Mouse (Mus musculus) left cerebral cortex, postnatal 25 days (tissue): ENCODE measurements around the gene Six3. TPM values are rescaled to one million over a fixed set of nuclear protein-coding genes. Genes with fewer than 3 reads are reported as not detected.

ENCODE experiments used
- DNase-seq, 2 experiments: peaks; one replicate each; pipeline ENCODE4 v3.0.0; 2022; ENCODE audit warnings: low spot score in 2 of 2, mixed read lengths in 1 of 2
- intact Hi-C: fragments of 180-260 bp; cut with DNase I; formaldehyde crosslinking; loops from one replicate; pipeline ENCODE4 v1.15.1; 2025
- total RNA-seq, 2 experiments: library from RNA; stranded (reverse); gene quantifications; 2 replicates each; pipeline ENCODE4 v1.2.3; 2021

Gene Six3
- total RNA-seq, result 1 to 10 TPM in 1 of 2 experiments, under 1 TPM in 1; 0.89 to 8.4 TPM

- intact Hi-C loops, result no loop called here
- no peak for DNase-seq
These were observed at the start of gene Six3 for GRCm38 (mm10) chr17:85613266-85613860. TSS of gene Six3 (plus strand) at chr17:85613608.

- intact Hi-C loops, result no loop called here
- DNase-seq, result no peak
These were observed 49.3 kb upstream of the Six3 start for GRCm38 (mm10) chr17:85564107-85564506.

DNA sequence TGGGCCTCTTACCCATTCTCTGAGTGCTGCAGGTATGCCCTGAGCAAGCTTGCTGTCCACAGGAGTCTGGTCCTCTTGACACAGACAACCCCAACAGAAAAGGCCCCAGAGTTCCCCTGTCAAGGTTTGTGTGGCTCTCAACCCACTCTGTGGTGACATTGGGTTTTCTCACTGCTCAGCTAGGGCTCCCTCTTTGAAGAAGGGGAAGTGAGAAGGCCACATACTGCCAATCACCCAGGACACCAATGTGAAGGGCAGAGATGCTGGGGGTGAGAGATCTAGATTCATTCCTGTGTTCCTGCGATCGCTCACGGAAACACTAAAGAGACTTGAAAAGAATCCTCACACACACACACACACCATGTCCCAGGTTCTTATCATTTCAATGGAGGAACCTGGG lies 39.4 kb upstream of the Six3 start:
- intact Hi-C loops, result no loop called here
- DNase-seq, result no peak

DNA sequence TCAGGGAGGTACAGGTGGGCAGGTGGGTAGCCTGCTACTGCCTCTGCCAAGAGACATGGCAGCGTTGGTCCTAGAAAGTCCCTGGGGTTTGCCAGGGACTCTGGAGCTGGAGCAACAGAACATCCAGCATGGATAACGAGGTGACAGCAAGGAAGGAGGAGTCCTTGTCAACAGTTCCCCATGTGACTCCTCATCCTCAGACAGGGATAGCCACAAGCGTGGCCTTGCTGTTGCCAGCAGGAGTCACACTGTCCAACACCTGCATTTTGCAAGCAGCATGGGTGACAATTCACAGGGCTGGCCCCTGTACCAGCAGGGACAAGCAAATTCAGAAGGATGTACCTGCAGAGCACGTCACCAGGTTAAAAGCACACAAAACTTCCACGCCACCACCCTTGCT lies 35.1 kb upstream of the Six3 start:
- DNase-seq, result no peak
- intact Hi-C loops, result no loop called here

DNA sequence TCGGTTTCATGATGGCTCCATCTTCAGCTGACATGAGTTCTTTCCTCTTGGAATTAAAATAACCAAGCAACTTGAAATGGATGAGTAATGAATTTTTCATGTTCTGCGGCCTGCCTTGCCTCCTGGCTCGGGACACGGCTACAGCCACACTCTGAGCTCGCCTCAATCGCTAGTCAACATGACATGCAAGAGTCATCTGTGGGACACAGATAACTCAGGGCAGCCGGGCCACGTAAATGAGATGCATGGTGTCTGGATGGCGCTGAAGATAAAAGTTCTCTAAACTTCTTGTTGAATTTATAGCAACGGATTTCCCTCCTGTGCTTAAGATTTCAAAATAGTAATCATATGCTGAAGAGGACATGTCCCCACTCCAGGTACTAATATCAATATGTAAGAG lies 34.1 kb upstream of the Six3 start:
- intact Hi-C loops, result no loop called here
- DNase-seq, result no peak

GRCm38 (mm10) chr17:85580221-85580620 lies 33.2 kb upstream of the Six3 start:
- intact Hi-C loops, result no loop called here
- no peak for DNase-seq

DNA sequence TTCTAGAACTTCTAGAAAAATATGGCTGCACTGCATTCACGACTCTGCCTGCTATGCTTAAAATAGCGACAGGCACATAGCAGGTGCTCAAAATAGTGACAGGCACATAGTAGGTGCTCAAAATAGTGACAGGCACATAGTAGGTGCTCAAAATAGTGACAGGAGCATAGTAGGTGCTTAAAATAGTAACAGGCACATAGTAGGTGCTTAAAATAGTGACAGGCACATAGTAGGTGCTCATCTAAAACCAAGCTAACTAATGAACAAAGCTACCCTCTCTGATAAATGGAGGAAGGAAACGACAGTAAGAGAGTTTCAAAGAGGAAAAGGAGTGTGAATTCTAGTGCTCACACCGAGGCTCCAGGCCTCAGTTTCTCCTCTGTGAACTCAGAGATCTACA lies 29.2 kb upstream of the Six3 start:
- intact Hi-C loops, result no loop called here
- DNase-seq, result no peak

GRCm38 (mm10) chr17:85584573-85584972 lies 28.8 kb upstream of the Six3 start:
- intact Hi-C loops, result no loop called here
- DNase-seq, result no peak

- intact Hi-C loops, result no loop called here
- no peak for DNase-seq
These were observed 27.6 kb upstream of the Six3 start for GRCm38 (mm10) chr17:85585779-85586178.

DNA sequence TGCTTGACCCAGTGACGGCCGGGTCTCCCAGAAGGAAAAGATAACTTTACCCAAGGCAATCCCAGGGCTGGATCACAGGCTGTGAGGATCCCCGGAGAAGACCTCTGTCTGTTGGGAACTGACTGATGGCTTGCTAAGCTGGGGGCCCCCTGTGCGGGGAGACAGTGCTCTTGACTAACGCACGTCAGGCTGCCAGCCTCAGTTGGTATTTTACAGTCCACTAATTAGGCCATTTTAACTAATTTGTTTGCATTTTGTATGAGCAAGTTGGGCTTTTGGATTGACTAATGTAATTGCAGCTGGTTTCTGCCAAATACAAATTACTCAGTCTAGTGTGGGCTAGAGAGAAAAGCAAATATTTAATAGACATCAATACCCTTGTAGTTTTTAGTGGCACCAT lies 21.4 kb upstream of the Six3 start:
- no peak for DNase-seq
- intact Hi-C loops, result no loop called here

DNA sequence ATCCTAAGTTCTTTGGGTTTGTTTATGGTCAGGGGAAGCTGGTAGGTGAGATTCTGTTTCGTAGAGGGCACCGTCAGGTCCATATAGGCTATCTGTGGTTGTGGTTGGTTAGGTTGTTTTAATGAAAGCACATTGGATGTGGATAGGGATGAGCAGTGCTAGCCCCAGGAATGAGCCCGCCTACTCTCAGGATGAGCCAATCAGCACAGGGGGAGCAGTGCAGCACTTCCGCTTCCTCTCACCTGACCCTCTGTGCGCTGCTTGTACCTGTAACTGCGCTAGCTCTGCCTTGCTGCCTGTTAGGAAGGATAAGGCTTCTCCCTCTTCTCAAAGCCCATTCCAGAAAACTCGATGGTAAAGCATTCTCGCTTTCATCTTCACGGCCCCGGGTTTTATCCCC lies 17.6 kb upstream of the Six3 start:
- intact Hi-C loops, result no loop called here
- no peak for DNase-seq

DNA sequence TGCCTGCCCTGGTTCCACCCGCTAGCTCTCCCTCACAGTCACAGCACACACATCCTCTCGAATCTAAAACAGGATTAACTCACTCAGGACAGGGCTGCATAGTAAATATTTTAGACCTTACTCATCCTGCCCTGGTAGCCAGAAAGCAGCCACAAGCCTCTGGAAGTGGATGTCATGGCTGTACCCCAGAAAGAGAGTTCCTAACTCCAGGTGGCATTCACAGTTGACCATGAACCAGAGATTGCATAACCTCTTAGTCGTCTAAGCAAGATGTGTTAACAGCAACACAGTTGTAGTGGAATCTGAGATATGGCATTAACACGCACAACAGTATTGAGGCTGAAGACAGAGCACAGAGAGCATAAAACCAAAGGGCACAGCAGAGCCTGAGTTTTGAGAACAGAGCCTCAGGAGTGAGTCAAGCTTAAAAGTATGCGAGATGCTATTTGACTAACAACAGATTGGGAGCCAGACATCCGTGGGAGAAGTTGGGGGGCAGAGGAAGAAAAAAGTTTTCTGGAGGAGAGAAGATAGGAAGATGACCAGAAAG lies 17.0 kb upstream of the Six3 start:
- intact Hi-C loops, result no loop called here
- DNase-seq, result no peak

- no peak for DNase-seq
- intact Hi-C loops, result no loop called here
These were observed 13.9 kb upstream of the Six3 start for GRCm38 (mm10) chr17:85599520-85599919.

DNA sequence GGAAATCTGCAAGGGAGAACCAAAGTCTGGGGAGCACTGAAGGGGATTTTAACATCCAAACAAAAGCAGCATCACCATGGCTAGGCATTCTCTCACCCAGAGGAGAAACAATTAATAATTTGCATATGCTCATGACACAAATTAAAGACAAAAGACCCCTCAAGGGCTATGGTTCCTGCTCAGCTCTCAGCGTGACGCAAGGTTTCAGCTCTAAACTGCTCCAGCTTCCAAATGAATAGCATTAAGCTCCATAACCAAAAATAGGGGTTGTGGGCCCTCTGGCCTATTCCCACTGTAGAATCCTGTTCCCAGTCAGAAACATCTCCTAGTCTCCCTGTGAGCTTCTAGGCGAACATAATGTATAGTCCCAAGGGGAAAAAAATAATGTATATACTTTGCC lies 6.9 kb upstream of the Six3 start:
- intact Hi-C loops, result loop anchor here (1.0 to 5.0 kb wide), 3 partner anchors 81 to 191 kb away; partner anchors contain the start of gene Six2
- DNase-seq, result no peak

- no peak for DNase-seq
- intact Hi-C loops, result loop anchor here (5.0 kb wide), 2 partner anchors 80 to 190 kb away; partner anchors contain the start of gene Six2
These were observed 5.6 kb upstream of the Six3 start for GRCm38 (mm10) chr17:85607556-85608365.

DNA sequence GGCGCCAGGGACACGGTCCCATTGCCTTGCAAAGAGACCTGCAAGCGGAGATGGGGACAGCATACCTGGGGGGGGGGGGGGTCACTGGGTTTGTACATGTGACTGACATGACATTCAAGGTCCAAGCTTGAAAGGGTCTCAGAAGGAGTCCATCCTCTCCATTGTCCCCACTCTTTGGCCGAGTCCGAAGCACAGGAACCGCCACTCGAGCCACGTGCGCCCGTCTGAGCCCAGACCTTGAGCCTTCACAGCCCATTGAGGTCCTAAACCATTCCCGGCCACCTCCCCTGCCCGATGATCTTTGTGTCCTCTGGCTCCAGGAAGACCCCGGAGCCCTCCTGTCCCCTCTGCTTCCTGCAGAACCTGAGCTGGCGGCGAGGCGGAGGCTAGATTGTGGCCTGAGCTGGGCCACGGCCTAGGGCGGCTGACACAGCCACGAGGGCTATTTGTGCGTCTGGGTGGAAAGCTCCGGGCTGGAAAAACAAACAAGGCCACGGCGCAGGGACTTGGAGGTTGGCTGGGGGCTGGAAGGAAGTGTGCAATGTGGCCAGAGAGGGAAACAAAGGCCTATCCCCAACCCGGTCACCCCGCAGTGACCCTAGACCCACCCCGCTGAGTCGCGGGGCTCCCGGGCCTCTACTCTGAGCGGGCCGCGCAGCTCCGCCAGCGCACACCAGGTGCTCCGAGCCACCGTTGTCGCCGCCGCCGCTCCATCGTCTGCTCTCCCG lies 4.9 kb upstream of the Six3 start:
- no peak for DNase-seq
- intact Hi-C loops, result loop anchor here (5.0 kb wide), 2 partner anchors 79 to 189 kb away; partner anchors contain the start of gene Six2

DNA sequence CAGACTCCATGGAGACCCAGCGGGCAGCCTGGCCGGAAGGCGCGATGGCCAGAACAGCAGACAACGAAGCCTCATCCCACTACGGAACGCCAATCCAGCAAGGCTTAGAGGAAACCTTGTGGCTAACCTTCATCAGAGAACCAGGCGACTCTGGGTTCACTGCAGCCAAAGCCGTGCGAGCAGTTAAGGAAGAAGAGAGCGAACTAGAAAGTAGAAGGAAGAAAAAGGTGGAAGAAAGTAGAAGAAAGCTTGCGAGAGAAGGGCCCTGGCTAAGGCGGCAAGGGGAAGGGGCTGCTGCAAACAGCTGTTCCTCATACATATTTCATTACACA lies 4.3 kb upstream of the Six3 start:
- intact Hi-C loops, result loop anchor here (5.0 kb wide), 2 partner anchors 78 to 188 kb away; partner anchors contain the start of gene Six2

GRCm38 (mm10) chr17:85609621-85610392 lies 3.6 kb upstream of the Six3 start:
- intact Hi-C loops, result loop anchor here (5.0 kb wide), 2 partner anchors 77 to 187 kb away; partner anchors contain the start of gene Six2

More for the DNA sequence above, 4.3 kb upstream of the Six3 start:
- DNase-seq, result no peak

DNA sequence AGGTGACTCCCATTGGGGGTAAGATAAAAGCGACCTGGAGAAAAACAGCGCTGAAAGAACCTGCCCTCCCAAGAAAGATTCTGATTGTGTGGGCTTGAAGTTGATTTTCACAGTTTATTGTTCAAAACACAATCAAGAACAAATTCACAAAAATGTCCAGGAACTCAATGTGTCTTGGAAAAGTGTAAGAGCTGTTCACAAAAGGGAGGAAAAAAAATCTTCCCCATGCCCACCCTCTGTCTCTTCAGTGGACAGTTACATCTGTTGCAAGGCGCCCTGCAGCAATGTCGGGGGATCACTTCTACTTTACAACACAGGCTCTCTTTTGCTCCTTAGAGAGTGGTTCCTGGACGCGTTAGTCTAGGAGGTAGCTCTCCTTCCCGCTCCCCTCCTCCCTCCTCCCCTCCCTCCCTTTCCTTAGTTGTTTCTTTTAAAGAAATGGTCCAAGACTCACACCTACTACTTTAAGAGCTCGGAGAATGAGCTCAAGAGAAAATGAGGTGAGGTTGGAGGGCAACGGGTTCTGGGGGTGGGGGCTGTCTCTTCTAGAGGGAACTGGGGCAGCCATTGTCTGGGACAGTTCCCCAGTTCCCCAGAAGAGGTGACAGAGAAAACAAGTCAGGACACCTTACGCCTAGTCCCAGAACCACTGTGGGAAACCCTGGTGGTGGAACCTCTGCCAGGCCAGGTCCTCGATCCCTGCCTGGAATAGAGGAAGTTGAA lies 2.9 kb upstream of the Six3 start:
- intact Hi-C loops, result no loop called here
- no peak for DNase-seq

More at GRCm38 (mm10) chr17:85609621-85610392, 3.6 kb upstream of the Six3 start:
- DNase-seq, result no peak
